Mouse (Mus musculus) liver, adult 2 months (tissue): ENCODE measurements around the gene Pknox2.

ENCODE experiments used
- CTCF ChIP-seq: fragments of 200-500 bp; IDR thresholded peaks from 2 replicates; pipeline ENCODE4 v1.5.1; 2011; ENCODE audit warnings: low read depth, low read length, control low read depth
- POLR2A ChIP-seq: fragments of 200-500 bp; IDR thresholded peaks from 2 replicates; pipeline ENCODE4 v1.6.1; 2011; ENCODE audit warnings: low read length, control low read depth; ENCODE audit not compliant: insufficient read depth; ENCODE audit errors: extremely low read depth

DNA sequence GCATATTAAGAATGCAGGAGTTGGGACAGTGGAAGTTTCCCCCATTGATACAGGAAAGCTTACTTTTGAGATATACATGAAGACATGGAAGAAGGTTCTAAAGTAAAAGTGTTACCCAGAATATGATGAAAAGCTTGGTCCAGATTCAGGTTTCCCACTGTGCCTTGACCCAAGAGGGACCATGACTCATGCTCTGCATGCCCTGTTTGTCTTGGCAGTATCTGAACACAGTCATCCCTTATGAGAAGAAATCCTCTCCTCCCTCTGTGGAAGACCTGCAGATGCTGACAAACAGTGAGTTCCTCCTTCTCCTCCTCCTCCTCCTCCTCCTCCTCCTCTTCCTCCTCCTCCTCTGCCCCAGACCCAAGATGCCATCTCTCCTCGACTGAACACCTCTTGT, 276.9 kb downstream of the Pknox2 start:
- no peak for TF ChIP-seq CTCF
- no peak for TF ChIP-seq POLR2A
